Mouse (Mus musculus) kidney, adult 2 months (tissue): Measurements from ENCODE around the gene Phrf1.

Experiments
- CTCF ChIP-seq: fragments of 200-500 bp; conservative IDR thresholded peaks from 2 replicates; pipeline ENCODE4 v1.5.1; 2011; ENCODE audit warnings: low read depth, mild to moderate bottlenecking, control low read depth, low read length, moderate library complexity, mixed read lengths; ENCODE audit not compliant: insufficient read depth, insufficient read length
- POLR2A ChIP-seq: fragments of 200-500 bp; IDR thresholded peaks from one replicate; pipeline ENCODE4 v1.6.1; 2011; ENCODE audit warnings: low read depth, low read length, control low read depth

GRCm38 (mm10) chr7:141196619-141197282, 31.8 kb upstream of the Phrf1 start:
- TF ChIP-seq CTCF, result no peak
- no peak for TF ChIP-seq POLR2A
